Mouse (Mus musculus) olfactory bulb, adult 2 months (tissue): ENCODE measurements around the gene Cdyl.

Experiments
- CTCF ChIP-seq: fragments of 200-500 bp; IDR thresholded peaks from 2 replicates; pipeline ENCODE4 v1.5.1; 2012; ENCODE audit warnings: low read depth, mild to moderate bottlenecking, low read length, moderate library complexity; ENCODE audit not compliant: insufficient read depth
- POLR2A ChIP-seq: fragments of 200-500 bp; IDR thresholded peaks from 2 replicates; pipeline ENCODE4 v1.6.1; 2012; ENCODE audit warnings: mild to moderate bottlenecking, low read depth, low read length, moderate library complexity; ENCODE audit not compliant: insufficient read depth

- TF ChIP-seq CTCF = no peak
- TF ChIP-seq POLR2A = no peak
These were observed 34.1 kb upstream of the Cdyl start for GRCm38 (mm10) chr13:35625556-35625955.
